Mouse (Mus musculus): ENCODE results near the gene Serpinb6d. TPM values are rescaled to one million over a fixed set of nuclear protein-coding genes. Genes with fewer than 3 reads are reported as not detected.

Gene Serpinb6d
- polyA plus RNA-seq (2012; rRNA removed) = not detected in 2 replicates

GRCm38 (mm10) chr13:33661105-33661504 is at the start of gene Serpinb6d:
Serpinb6d (plus strand) TSS chr13:33661405.
- DNase-seq (ENCODE audit: low read depth) = no peak

GRCm38 (mm10) chr13:33622921-33623320 is 38.3 kb upstream of the Serpinb6d start:
- DNase-seq (ENCODE audit: low read depth) = peak; percentile 72

- DNase-seq (ENCODE audit: low read depth) = peak; percentile 70
Observed at GRCm38 (mm10) chr13:33642540-33642939, 18.7 kb upstream of the Serpinb6d start.

- DNase-seq (ENCODE audit: low read depth) = no peak
Observed at GRCm38 (mm10) chr13:33662550-33662949, 1.3 kb downstream of the Serpinb6d start.

GRCm38 (mm10) chr13:33720296-33720695 is 59.1 kb downstream of the Serpinb6d start:
- DNase-seq (ENCODE audit: low read depth) = no peak

Other genes with a start within 250 kb of the Serpinb6d start
- gene Serpinb9g, start 176.6 kb upstream of the Serpinb6d start, polyA plus RNA-seq (2012; rRNA removed) = not detected in 2 replicates
- not detected in 2 replicates for gene Serpinb6e, start 182.0 kb downstream of the Serpinb6d start, polyA plus RNA-seq (2012; rRNA removed)
- gene Serpinb6c, start 244.3 kb downstream of the Serpinb6d start, polyA plus RNA-seq (2012; rRNA removed) = 0.20 TPM in 1 of 2 replicates, not detected in the other

Data from gonadal fat pad, adult 2 months (tissue).